Mouse (Mus musculus) CH12.LX (cell line): Measurements from ENCODE around the gene Vmn2r90.
"Not testable (repeated sequence)": the region's sequence is repeated elsewhere in the genome, so short reads cannot be mapped to it uniquely, and the experiment has no call there.

Experiments
- BHLHE40 ChIP-seq: IDR thresholded peaks from 2 replicates; pipeline ENCODE4 v1.6.1; 2011; ENCODE audit warnings: mild to moderate bottlenecking, low read depth, low read length, improper control_type of control experiment
- CTCF ChIP-seq, 2 experiments: IDR thresholded peaks in 1 of 2; conservative IDR thresholded peaks in 1 of 2; 2 replicates each; pipeline ENCODE4 v1.5.1; 2011 to 2012; ENCODE audit warnings: low read depth in 2 of 2, low read length in 2 of 2, improper control_type of control experiment in 1 of 2, inconsistent platforms in 1 of 2, mild to moderate bottlenecking in 1 of 2, moderate library complexity in 1 of 2
- EP300 ChIP-seq: IDR thresholded peaks from 2 replicates; pipeline ENCODE4 v1.6.1; 2011; ENCODE audit warnings: low read length, improper control_type of control experiment
- HCFC1 ChIP-seq: IDR thresholded peaks from 2 replicates; pipeline ENCODE4 v1.6.1; 2012; ENCODE audit warnings: low read depth, mild to moderate bottlenecking, inconsistent platforms, low read length, improper control_type of control experiment
- NELFE ChIP-seq: IDR thresholded peaks from 2 replicates; pipeline ENCODE4 v1.6.1; 2011; ENCODE audit warnings: low read depth, low read length, improper control_type of control experiment
- PAX5 ChIP-seq: IDR thresholded peaks from 2 replicates; pipeline ENCODE4 v1.6.1; 2012; ENCODE audit warnings: low read length, inconsistent platforms, mixed read lengths
- POLR2A ChIP-seq: IDR thresholded peaks from 2 replicates; pipeline ENCODE4 v1.6.1; 2011; ENCODE audit warnings: low read depth, mild to moderate bottlenecking, improper control_type of control experiment, low read length
- SMC3 ChIP-seq: IDR thresholded peaks from 2 replicates; pipeline ENCODE4 v1.6.1; 2011; ENCODE audit warnings: low read depth, low read length, improper control_type of control experiment
- TCF12 ChIP-seq: IDR thresholded peaks from 2 replicates; pipeline ENCODE4 v1.6.1; 2014; ENCODE audit warnings: low read depth, mild to moderate bottlenecking, inconsistent platforms, low read length, improper control_type of control experiment
- USF2 ChIP-seq: conservative IDR thresholded peaks from 2 replicates; pipeline ENCODE4 v1.6.1; 2011; ENCODE audit warnings: low read depth, low read length, improper control_type of control experiment
- ZKSCAN1 ChIP-seq: IDR thresholded peaks from 2 replicates; pipeline ENCODE4 v1.6.1; 2012; ENCODE audit warnings: low read depth, inconsistent platforms, low read length, improper control_type of control experiment, borderline replicate concordance

- TF ChIP-seq EP300; SMC3; POLR2A; BHLHE40; CTCF (conservative IDR thresholded peaks at IDR 0.05 in 1 of 2, IDR thresholded peaks at IDR 0.05 in 1 of 2; ENCODE audit: low read depth in 2 of 2, low read length in 2 of 2); TCF12; USF2; NELFE; PAX5; HCFC1; ZKSCAN1: not testable (repeated sequence)
Observed at GRCm38 (mm10) chr17:17741516-17741915, 38.0 kb downstream of the Vmn2r90 start.
